Mouse (Mus musculus) adrenal gland, adult (tissue): Measurements from ENCODE around the gene Gse1.

ENCODE experiments used
- DNase-seq, 2 experiments: peaks; one replicate each; pipeline ENCODE4 v3.0.0; 2022 to 2023; ENCODE audit warnings: low spot score in 1 of 2; ENCODE audit not compliant: inconsistent age in 2 of 2

Gse1 gene

DNA sequence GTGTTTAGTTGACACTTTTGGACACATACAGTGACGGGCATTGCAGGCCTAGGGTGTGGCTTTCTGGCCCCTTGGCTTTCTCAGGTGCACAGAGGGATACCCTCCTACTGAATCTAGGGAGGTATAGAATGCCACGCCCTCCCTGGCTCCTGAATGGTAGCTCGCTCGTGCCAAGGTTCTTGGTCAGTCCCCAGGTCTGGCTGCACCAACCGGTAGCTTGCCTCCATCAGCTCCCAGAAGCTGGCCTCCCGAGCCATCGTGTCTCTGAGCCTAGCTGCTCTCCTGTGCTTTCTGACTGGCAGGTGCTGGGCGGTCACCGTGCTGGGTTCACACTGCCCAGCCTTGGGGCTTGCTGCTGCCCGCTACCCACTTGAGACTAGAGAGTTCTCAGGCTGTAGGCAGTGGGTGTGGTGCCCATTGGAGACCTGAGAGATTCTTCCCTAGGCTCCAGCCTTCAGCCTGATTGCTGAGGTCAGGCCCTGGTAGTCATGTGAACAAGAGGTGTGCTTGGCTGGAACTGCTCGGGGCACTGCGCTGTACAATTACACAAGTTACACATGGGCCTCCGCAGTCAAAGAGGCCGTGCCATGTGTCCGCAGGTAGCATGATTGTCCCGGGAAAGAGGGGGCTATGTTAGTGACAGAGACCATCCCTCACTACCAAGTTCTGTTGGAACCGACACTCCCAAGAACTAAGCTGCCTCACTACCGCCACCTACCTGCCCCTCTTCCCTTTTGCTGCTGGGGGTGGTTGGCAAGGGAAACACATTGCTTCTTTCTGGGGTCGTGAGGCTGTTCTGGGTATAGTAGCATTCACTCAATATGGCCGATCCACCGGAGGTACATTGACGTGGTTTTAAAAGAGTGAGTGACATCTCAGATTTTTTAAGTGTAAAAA is 333.5 kb downstream of the Gse1 start:
- DNase-seq, result no peak

DNA sequence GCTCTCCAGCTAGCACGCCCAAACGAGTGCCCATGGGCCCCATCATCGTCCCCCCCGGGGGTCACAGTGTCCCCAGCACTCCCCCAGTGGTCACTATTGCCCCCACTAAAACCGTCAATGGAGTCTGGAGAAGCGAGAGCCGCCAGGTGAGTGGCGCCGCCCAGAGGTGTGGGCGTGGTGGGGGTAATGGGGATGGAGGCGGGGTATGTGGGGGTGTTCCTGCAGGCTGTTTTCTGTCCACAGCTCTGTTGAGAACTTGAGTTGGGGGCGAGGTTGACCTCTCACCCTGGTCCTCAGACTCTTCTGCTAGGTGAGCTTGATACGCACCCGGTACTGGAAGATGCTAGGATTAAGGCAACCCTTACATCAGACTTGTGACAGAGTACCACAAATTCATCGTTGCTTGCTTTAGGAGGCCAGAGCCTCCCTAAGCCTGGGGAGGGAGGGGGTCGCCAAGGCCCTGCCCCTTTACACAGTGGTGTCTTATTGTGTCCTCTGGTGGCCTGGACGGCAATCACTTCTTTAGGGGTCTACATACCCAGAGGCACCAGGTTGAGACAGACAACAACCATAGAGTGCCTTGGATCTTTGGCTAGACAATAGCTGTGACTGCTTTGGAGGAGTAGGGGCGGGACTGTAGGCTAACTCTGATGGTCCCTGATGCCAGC is 334.6 kb downstream of the Gse1 start:
- no peak for DNase-seq

DNA sequence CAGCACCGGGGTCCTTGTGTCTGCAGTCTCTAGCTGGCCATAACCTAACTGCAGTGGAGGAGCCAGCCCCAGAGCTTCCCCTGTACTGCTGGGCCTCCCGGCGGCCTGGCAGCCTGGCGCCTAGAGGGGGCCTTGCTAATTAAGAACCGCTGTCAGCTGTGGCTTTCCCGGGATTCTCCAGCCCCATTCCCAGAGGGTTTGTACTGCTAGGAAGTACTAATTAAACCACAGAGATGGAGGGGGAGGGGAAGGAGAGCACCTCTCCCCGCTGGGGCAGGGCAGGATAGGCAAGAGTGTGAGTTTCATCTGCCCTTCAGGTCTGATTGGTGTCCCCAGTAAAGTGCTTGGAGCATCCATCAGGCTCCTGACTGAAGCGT is 335.1 kb downstream of the Gse1 start:
- peak in 1 of 2 experiments; percentile 52 for DNase-seq

GRCm38 (mm10) chr8:120563851-120564837 is 335.9 kb downstream of the Gse1 start:
- peak; percentile 94 to 96 for DNase-seq

DNA sequence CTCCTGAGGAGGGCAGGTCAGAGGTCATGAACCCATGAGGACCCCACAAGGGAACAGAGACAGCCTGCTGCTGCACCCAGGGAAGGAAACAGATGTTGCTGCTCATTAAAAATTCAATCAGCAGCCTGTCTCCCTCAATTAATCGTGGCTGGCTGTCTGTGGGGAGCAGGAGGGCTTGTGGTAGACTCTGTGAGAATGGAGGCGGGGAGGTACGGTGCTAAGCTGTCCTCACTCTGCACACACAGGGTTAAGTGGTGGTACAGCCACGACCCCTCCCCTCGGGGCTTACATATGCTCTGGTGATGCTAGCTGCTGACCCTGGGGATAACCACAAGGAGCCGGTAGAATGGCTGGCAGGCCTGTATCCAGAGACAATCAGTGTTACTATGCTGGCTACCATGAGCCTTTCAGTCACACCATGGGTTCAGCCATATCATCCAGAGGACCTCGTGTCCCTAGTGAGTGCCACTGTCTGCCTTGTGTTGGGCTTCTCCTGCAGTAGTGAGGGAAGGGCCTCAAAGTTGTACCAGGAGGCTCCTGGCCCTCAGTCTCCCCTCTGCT is 337.0 kb downstream of the Gse1 start:
- no peak for DNase-seq

- DNase-seq, result no peak
Measured at GRCm38 (mm10) chr8:120566681-120567080, 338.4 kb downstream of the Gse1 start.

- DNase-seq, result no peak
Measured at GRCm38 (mm10) chr8:120567731-120568130, 339.5 kb downstream of the Gse1 start.

- DNase-seq, result no peak
Measured at GRCm38 (mm10) chr8:120568164-120568798, 340.0 kb downstream of the Gse1 start.

- DNase-seq, result no peak
Measured at GRCm38 (mm10) chr8:120569123-120569522, 340.9 kb downstream of the Gse1 start.

DNA sequence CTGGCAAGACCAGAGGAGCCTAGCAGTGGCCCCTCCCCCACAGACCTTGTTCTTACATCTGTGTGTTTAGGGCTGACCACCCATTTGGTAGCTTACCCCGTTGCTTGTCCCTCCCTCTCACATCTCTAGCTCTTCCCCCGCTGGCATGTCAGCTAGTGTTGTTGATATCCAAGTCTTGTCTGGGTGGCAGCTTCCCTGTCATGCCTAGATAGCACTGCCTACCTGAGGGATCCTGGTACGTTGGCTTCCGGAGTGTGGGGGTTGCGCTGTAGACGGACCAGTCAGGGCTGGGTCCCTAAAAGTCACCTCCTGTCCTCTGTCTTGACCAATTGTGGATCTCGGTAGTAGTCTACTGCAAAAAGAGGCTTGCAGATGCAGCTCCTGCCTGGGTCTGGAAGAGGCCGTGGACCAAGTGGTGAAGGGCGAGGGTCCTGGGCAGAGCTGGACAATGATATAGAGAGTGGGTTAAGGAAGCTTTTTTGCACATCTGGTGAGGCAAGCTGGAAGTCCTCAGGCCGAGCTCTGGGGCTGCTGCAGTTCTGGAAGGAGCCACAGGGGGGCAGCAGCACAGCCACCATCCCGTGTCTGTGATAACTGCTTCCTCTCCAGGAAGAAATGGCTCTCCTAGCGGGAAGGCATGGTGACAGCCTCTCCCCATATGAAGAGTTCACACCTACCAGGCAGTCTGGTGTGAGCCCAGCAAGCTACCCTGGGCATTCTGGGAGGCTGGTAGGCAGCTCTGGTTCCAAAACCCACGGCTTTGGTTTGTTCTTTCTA is 341.9 kb downstream of the Gse1 start:
- DNase-seq, result peak; percentile 73 to 90

DNA sequence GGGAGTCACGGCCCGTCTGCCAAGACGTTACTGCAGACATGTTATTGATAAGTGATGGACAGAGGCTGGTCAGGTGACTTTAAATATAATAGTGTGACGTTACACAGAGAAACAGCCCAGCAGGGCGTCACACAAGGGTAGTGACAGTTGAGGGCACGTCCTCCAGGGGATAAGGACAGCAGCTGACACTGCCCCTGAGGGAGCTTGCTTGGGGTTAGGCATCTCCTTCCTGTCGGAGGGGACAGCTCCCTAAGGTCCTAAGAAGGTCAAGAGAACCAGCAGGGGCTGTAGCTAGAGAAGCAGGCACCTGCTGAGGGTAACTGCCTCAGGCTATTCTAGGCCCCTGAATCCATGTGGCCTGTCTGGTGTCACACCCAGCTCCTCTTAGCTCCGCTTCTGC is 343.3 kb downstream of the Gse1 start:
- no peak for DNase-seq

- DNase-seq, result no peak
Measured at GRCm38 (mm10) chr8:120572534-120572933, 344.3 kb downstream of the Gse1 start.

DNA sequence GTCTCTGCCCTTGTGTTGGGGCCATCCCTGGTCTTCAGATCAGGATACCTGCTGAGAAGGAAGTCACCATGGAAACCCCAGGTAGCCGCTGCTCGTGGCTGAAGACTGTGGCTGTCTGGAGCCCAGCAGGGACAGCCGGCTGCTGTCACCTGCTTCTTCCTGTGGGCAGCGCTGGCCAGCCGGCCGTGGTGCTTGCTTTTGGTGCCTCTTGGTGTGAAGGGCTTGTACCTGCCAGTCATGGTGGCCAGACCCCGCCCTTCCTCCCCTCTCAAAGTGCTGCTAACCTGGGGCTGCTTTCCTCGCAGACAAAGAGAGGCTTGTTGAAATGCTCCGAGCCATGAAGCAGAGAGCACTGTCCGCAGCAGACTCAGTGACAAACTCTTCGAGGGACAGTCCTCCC is 345.6 kb downstream of the Gse1 start:
- no peak for DNase-seq

GRCm38 (mm10) chr8:120574941-120575340 is 346.7 kb downstream of the Gse1 start:
- peak in 1 of 2 experiments; percentile 70 for DNase-seq

GRCm38 (mm10) chr8:120575801-120576200 is 347.5 kb downstream of the Gse1 start:
- DNase-seq, result no peak

DNA sequence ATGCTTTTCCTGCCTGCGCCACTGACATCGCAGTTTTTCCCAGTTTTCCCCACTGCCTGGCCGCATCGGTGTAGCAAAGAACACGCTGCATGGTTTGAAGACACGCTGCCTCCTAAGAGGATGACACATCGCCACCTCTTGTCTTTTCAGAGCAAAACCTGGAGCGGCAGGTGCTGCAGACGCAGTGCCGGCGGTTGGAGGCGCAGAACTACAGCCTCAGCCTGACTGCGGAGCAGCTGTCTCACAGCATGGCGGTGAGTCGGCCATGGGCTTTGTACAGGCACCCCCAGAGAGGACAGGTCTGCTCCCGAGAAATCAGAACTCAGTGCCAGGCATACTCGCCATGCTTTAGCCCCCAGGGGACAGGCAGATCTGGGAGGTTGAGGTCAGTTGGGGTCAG is 349.6 kb downstream of the Gse1 start:
- DNase-seq, result no peak

GRCm38 (mm10) chr8:120580336-120581000 is 352.2 kb downstream of the Gse1 start:
- DNase-seq, result no peak

DNA sequence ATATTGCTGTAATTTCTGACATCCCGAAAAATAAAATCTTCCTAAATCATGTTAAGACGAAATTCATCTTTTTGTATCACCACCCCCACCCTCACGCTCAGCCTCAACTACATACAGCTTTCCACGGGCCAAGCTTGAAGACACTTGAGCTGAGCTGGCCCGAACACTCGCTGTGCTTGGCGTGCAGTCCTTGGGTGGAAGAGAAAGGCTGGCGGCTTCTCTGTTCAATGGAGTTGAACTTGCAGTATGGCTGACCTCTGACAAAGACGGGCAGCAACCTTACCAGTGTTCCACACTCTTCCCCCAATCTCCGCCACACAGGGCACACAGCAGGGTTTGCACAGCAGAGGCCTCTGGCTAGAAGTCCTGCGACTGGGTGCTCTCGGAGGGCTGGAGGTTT is 353.1 kb downstream of the Gse1 start:
- no peak for DNase-seq

DNA sequence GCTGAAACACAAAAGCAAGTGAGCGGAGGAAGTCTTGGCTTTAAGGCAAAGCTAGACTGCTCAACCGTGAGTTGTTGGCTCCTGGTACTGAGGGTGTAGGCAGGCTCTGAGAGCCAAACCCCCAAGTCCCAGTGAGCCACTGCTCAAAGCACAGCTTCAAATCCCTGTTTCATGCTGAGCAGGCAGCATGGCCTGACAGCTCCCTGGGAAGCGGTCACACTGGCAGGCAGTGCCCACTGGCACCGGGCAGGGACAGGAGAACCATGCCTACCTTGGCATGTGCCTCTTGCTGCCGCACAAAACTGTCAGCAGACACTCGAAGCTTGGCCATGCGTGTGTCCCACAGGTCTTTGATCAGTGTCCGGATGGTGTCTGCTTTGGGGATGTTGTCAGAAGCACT is 353.6 kb downstream of the Gse1 start:
- DNase-seq, result no peak
